Mouse (Mus musculus) embryonic facial prominence, embryonic 11.5 days (tissue): Measurements from ENCODE around the gene Gm20388. TPM values are rescaled to one million over a fixed set of nuclear protein-coding genes. Genes with fewer than 3 reads are reported as not detected.

Experiments used
- ATAC-seq: fragments of 200-750 bp; cut with Nextera tagmentation; replicated peaks from 2 replicates; pipeline ENCODE4 v1.8.0; 2017; ENCODE audit warnings: low read depth; ENCODE audit not compliant: insufficient number of reproducible peaks, low FRiP score, low TSS enrichment
- DNase-seq: peaks from one replicate; pipeline ENCODE4 v3.0.0-alpha.2; 2015; ENCODE audit warnings: low spot score
- H3K27ac ChIP-seq: fragments of 300-500 bp; sonication (generic); replicated peaks from 2 replicates; pipeline ENCODE4 v1.5.1; 2014; ENCODE audit warnings: mild to moderate bottlenecking, low read depth, low read length, control low read depth
- H3K27me3 ChIP-seq: fragments of 300-500 bp; sonication (generic); 2 replicates; pipeline ENCODE4 v1.6.1; 2014; ENCODE audit warnings: mild to moderate bottlenecking, low read length, moderate library complexity, mixed read lengths; ENCODE audit not compliant: control insufficient read depth, insufficient read depth
- H3K36me3 ChIP-seq: fragments of 300-500 bp; sonication (generic); replicated peaks from 2 replicates; pipeline ENCODE4 v1.6.1; 2014; ENCODE audit warnings: low read depth, mild to moderate bottlenecking, low read length, moderate library complexity, mixed read lengths; ENCODE audit not compliant: control insufficient read depth, insufficient read depth
- H3K4me1 ChIP-seq: fragments of 300-500 bp; sonication (generic); 2 replicates; pipeline ENCODE4 v1.6.1; 2014; ENCODE audit warnings: low read length, mixed read lengths; ENCODE audit not compliant: control insufficient read depth, insufficient read depth
- H3K4me2 ChIP-seq: fragments of 300-500 bp; sonication (generic); 2 replicates; pipeline ENCODE4 v1.6.1; 2014; ENCODE audit warnings: low read depth, mild to moderate bottlenecking, control low read depth, low read length, moderate library complexity
- H3K4me3 ChIP-seq: fragments of 300-500 bp; sonication (generic); 2 replicates; pipeline ENCODE4 v1.5.1; 2014; ENCODE audit warnings: low read depth, low read length, control low read depth
- H3K9ac ChIP-seq: fragments of 300-500 bp; sonication (generic); replicated peaks from 2 replicates; pipeline ENCODE4 v1.6.1; 2014; ENCODE audit warnings: mild to moderate bottlenecking, control low read depth, low read length
- H3K9me3 ChIP-seq: fragments of 300-500 bp; sonication (generic); replicated peaks from 2 replicates; pipeline ENCODE4 v1.6.1; 2016; ENCODE audit warnings: mild to moderate bottlenecking, low read length, inconsistent platforms, mixed read lengths; ENCODE audit not compliant: control insufficient read depth
- WGBS: fragments of 180-500 bp; shearing (Covaris S2); extraction: QIAGEN DNeasy Blood & Tissue Kit; methylation state at CpG from one replicate; pipeline ENCODE4 v1.1.7; 2014; 5-methylcytosine and 5-hydroxymethylcytosine counted together
- polyA plus RNA-seq: library from polyadenylated mRNA; unstranded; fragments of >200 nt; fragmentation: Nextera tagmentation; extraction: Ambion mirVana; gene quantifications from 2 replicates; pipeline ENCODE4 v1.2.1, GENCODE M21; 2014

Gene Gm20388
- polyA plus RNA-seq, 1 experiment from 2014 or later = 3.1 TPM

- Histone ChIP-seq H3K9ac (no peak overlapping the region), H3K27ac (no peak overlapping the region), H3K4me3 (no peak overlapping the region), H3K36me3 (no peaks in the 10 kb centered on the region), H3K4me2 (no peak overlapping the region), H3K27me3 (no peaks in the 10 kb centered on the region), H3K4me1 (no peaks in the 10 kb centered on the region), H3K9me3 (no peaks in the 10 kb centered on the region)
- DNase-seq = no peak
- WGBS = 78% methylated on average over 7 of the region's 7 CpGs
- no peak for ATAC-seq
Observed at GRCm38 (mm10) chr8:121765594-121766138, 1855.0 kb downstream of the Gm20388 start.

- H3K27me3 ChIP-seq = no peaks in the 10 kb centered on the region
- 54% methylated on average over 3 of the region's 3 CpGs for WGBS
- ATAC-seq = no peak
- H3K4me3 ChIP-seq = no peak overlapping the region
- H3K4me2 ChIP-seq = no peak overlapping the region
- H3K4me1 ChIP-seq = no peaks in the 10 kb centered on the region
- no peaks in the 10 kb centered on the region for H3K9me3 ChIP-seq
- DNase-seq = no peak
- H3K36me3 ChIP-seq = no peaks in the 10 kb centered on the region
- H3K27ac ChIP-seq = no peak overlapping the region
- H3K9ac ChIP-seq = no peak overlapping the region
Observed at GRCm38 (mm10) chr8:121769095-121769494, 1858.5 kb downstream of the Gm20388 start.

- 88% methylated on average over 2 of the region's 2 CpGs for WGBS
- ATAC-seq (no peak), DNase-seq (no peak)
- Histone ChIP-seq H3K4me1 (no peaks in the 10 kb centered on the region), H3K9ac (no peak overlapping the region), H3K9me3 (no peaks in the 10 kb centered on the region), H3K36me3 (no peaks in the 10 kb centered on the region), H3K4me3 (no peak overlapping the region), H3K4me2 (no peak overlapping the region), H3K27me3 (no peaks in the 10 kb centered on the region), H3K27ac (no peak overlapping the region)
Observed at GRCm38 (mm10) chr8:121769621-121770020, 1859.0 kb downstream of the Gm20388 start.

GRCm38 (mm10) chr8:121770845-121771752, 1860.5 kb downstream of the Gm20388 start:
- H3K36me3 ChIP-seq = no peaks in the 10 kb centered on the region
- no peaks in the 10 kb centered on the region for H3K27me3 ChIP-seq
- 34% methylated on average over 19 of the region's 19 CpGs for WGBS
- no peak overlapping the region for H3K9ac ChIP-seq
- ATAC-seq = no peak; the same call in 1 of the 2 replicates
- no peak overlapping the region for H3K4me2 ChIP-seq
- no peaks in the 10 kb centered on the region for H3K4me1 ChIP-seq
- no peaks in the 10 kb centered on the region for H3K9me3 ChIP-seq
- no peak overlapping the region for H3K4me3 ChIP-seq
- H3K27ac ChIP-seq = no peak overlapping the region
- DNase-seq = peak; percentile 43

DNA sequence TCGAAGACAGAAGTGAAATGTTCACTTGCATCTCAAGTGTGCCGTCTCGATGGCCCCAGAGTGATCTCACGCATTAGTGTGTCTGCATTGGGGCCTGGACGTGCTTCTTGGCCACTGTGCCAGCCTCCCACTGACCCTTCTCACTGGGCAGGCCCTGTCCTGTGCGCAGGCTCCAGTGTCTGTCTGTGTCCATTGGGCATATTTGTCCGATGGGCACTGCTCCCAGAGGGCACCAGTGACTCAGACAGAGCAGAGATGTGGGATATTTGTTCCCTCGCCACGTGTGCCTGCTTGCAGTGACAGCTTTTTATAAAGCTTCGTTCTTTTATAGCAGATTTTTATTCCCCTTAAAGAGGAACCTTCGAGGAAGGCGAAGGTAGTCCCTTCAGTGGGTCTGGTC, 1863.2 kb downstream of the Gm20388 start:
- Histone ChIP-seq H3K4me3 (no peak overlapping the region), H3K27me3 (no peaks in the 10 kb centered on the region), H3K9me3 (no peaks in the 10 kb centered on the region), H3K4me1 (no peaks in the 10 kb centered on the region), H3K9ac (no peak overlapping the region), H3K36me3 (no peaks in the 10 kb centered on the region), H3K27ac (no peak overlapping the region), H3K4me2 (no peak overlapping the region)
- 89% methylated on average over 12 of the region's 12 CpGs for WGBS
- DNase-seq = no peak
- no peak for ATAC-seq

DNA sequence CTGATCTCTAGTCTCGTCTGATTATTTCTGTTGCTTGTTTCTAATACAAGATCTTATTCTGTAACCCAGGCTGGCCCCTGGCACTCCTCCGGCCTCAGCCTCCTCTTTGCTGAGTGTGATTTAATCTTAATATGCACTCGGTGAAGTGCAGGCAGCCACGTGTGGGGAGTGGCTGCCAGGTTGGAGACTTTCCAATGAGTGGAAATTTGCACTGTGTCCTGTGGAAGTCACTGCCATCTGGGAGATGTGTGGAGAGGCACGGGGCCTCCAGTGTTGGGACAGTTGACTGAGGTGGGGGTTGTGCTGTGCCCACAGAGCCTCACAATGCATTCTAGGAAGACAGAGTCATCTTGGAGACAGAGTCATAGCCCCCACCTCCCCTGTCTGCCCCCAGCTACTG, 1871.9 kb downstream of the Gm20388 start:
- no peak for ATAC-seq
- 75% methylated on average over 5 of the region's 5 CpGs for WGBS

GRCm38 (mm10) chr8:121786542-121786941, 1875.9 kb downstream of the Gm20388 start:
- Histone ChIP-seq H3K4me2 (no peak overlapping the region), H3K27ac (no peak overlapping the region), H3K9ac (no peak overlapping the region; the same call in 1 of the 2 replicates), H3K36me3 (no peaks in the 10 kb centered on the region), H3K9me3 (no peaks in the 10 kb centered on the region), H3K4me1 (no peaks in the 10 kb centered on the region), H3K4me3 (no peak overlapping the region), H3K27me3 (no peaks in the 10 kb centered on the region)
- DNase-seq (no peak), ATAC-seq (no peak)
- WGBS = 61% methylated on average over 10 of the region's 10 CpGs

More for the DNA sequence above, 1871.9 kb downstream of the Gm20388 start:
- Histone ChIP-seq H3K27me3 (no peaks in the 10 kb centered on the region), H3K36me3 (no peaks in the 10 kb centered on the region), H3K27ac (no peak overlapping the region), H3K9me3 (no peaks in the 10 kb centered on the region), H3K4me3 (no peak overlapping the region), H3K4me2 (no peak overlapping the region), H3K9ac (no peak overlapping the region), H3K4me1 (no peaks in the 10 kb centered on the region)
- DNase-seq = no peak

DNA sequence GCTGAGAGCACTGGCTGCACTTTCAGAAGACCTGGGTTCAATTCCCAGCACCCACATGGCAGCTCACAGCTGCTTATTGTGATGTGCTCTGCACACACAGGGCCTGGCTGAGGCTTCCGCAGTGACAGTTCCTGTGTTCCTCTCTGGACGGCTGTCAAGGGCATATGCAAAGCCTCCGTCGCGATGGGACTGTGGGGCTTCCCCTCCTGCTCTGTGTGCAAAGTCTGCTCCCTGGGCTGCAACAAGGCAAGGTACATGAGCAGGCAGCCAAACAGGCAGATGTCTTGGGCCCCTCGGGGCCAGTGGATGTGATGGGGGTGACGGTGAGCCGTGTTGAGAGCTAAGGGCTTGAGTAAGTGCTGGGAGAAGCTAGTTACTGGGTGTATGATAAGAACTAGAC, 1878.1 kb downstream of the Gm20388 start:
- Histone ChIP-seq H3K9ac (no peak overlapping the region), H3K9me3 (no peaks in the 10 kb centered on the region), H3K36me3 (no peaks in the 10 kb centered on the region), H3K27me3 (no peaks in the 10 kb centered on the region), H3K4me2 (no peak overlapping the region), H3K4me1 (no peaks in the 10 kb centered on the region), H3K27ac (no peak overlapping the region), H3K4me3 (no peak overlapping the region)
- ATAC-seq (no peak), DNase-seq (no peak)
- WGBS = 82% methylated on average over 8 of the region's 8 CpGs
